Mouse (Mus musculus) G1E (cell line): ENCODE data around the gene Mgat3. TPM values are rescaled to one million over a fixed set of nuclear protein-coding genes. Genes with fewer than 3 reads are reported as not detected.

ENCODE experiments used
- ATAC-seq: 2 replicates; pipeline ENCODE4 v1.8.0; 2016; ENCODE audit warnings: mild to moderate bottlenecking; ENCODE audit not compliant: insufficient number of reproducible peaks, poor library complexity, low FRiP score, severe bottlenecking; ENCODE audit errors: extremely low read depth
- DNase-seq: peaks from one replicate; pipeline ENCODE4 v3.0.0; 2012; ENCODE audit warnings: low spot score
- H3K27me3 ChIP-seq: 2 replicates; pipeline ENCODE4 v1.6.1; 2012; ENCODE audit warnings: mild to moderate bottlenecking, low read length, inconsistent platforms; ENCODE audit not compliant: insufficient read depth
- H3K36me3 ChIP-seq: replicated peaks from 2 replicates; pipeline ENCODE3; 2012; ENCODE audit warnings: mild to moderate bottlenecking, inconsistent platforms
- H3K4me1 ChIP-seq: 2 replicates; pipeline ENCODE4 v1.6.1; 2012; ENCODE audit warnings: low read depth, low read length, inconsistent platforms, mixed read lengths; ENCODE audit not compliant: insufficient read depth
- H3K4me3 ChIP-seq: 2 replicates; pipeline ENCODE4 v1.5.1; 2012; ENCODE audit warnings: low read depth, mild to moderate bottlenecking, inconsistent platforms, low read length, moderate library complexity, mixed read lengths
- H3K9me3 ChIP-seq: replicated peaks from 2 replicates; pipeline ENCODE4 v1.6.1; 2012; ENCODE audit warnings: inconsistent platforms
- CTCF ChIP-seq: IDR thresholded peaks from 2 replicates; pipeline ENCODE4 v1.5.1; 2012; ENCODE audit warnings: low read depth, low read length, inconsistent platforms, mixed read lengths
- GATA1 ChIP-seq: IDR thresholded peaks from 2 replicates; pipeline ENCODE4 v1.6.1; 2012; ENCODE audit warnings: borderline replicate concordance, low read length, inconsistent platforms, mixed read lengths
- GATA2 ChIP-seq: IDR thresholded peaks from 2 replicates; pipeline ENCODE4 v1.6.1; 2012; ENCODE audit warnings: low read depth, low read length, inconsistent platforms, borderline replicate concordance
- POLR2AphosphoS5 ChIP-seq: IDR thresholded peaks from 2 replicates; pipeline ENCODE4 v1.6.1; 2012; ENCODE audit warnings: low read depth, low read length, inconsistent platforms; ENCODE audit not compliant: insufficient replicate concordance
- TAL1 ChIP-seq: conservative IDR thresholded peaks from 2 replicates; pipeline ENCODE4 v1.6.1; 2012; ENCODE audit warnings: low read depth, low read length, inconsistent platforms, mixed read lengths
- polyA plus RNA-seq: library from polyadenylated mRNA; stranded (reverse); fragments of >175 nt; gene quantifications from 2 replicates; pipeline ENCODE4 v1.2.3, GENCODE M21; 2012
- total RNA-seq, 2 experiments: library from RNA; stranded (forward) in 1 of 2; stranded (reverse) in 1 of 2; fragments of 200-1000 nt in 1 of 2; fragments of >200 nt in 1 of 2; fragmentation: Nextera tagmentation in 1 of 2; gene quantifications; 2 replicates each; pipeline ENCODE4 v1.2.3; 2014 to 2017

The Mgat3 gene
- total and polyA plus RNA-seq, 3 experiments, result not detected

DNA sequence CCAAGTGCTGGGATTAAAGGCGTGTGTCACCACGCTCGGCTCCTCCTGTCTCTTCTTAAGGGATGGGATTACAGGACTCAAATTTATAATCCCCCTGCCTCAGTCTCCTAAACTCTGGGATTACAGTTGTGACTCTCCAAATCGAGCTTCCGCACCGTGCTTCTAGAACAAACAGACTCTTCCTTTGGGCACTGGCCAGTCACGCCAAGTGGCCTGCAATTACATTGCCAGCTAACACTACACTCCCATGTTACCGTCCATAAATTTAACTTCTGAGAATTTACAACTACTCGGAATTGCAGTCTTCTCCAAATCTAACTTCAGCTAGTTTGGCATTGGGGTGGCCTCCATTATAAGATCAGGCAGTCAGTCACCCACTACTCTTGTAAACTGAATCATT, 41.1 kb upstream of the Mgat3 start:
- no peak for ATAC-seq
- H3K9me3 ChIP-seq, result no peaks in the 10 kb centered on the region
- H3K27me3 ChIP-seq, result no peaks in the 10 kb centered on the region
- H3K36me3 ChIP-seq, result peaks cover 38% of the 10 kb centered on the region
- no peak for TF ChIP-seq TAL1
- TF ChIP-seq CTCF, result no peak
- no peak for TF ChIP-seq GATA2
- no peak for TF ChIP-seq POLR2AphosphoS5
- no peak for TF ChIP-seq GATA1
- no peak for DNase-seq
- H3K4me1 ChIP-seq, result peaks cover 87% of the 10 kb centered on the region
- peak overlapping the region; percentile 76; the same call in 1 of the 2 replicates for H3K4me3 ChIP-seq

DNA sequence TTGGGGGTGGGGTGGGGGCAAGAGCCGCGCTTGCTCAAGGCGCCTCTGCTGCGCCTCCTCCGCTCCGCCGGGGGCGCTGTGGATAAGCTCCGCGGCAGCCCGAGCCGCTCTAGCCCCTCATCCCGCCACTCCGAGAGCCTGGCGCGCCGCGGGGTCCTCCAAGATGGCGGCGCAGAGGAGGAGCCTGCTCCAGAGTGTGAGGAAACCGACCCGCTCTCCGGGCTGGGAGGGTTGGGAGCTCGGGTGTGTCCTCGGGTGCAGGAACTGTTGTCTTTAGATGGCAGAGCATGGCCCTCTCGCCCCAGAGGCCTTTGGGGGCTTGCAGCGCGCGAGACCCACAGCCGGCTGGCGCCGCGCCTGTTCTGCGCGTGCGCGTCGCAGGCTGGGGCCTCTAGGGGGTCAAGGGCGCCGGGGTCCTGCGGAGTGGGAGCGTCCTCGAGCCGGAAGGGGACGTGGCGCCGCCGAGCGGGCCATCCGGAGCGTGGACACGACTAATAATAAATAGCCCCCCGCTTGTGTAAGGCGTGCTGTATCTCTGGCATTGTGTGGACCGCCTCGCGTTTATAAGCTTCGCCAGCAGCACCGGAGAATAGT, 40.4 kb upstream of the Mgat3 start, which contains the start of gene Tab1:
Tab1 (plus strand) TSS at position 135 of the 594 bp plus-strand sequence.
- Histone ChIP-seq H3K4me1 (peaks cover 88% of the 10 kb centered on the region), H3K9me3 (no peaks in the 10 kb centered on the region), H3K27me3 (no peaks in the 10 kb centered on the region), H3K36me3 (peaks cover 41% of the 10 kb centered on the region), H3K4me3 (peak within 1 kb of the TSS; percentile 76)
- DNase-seq (peak; percentile 68), ATAC-seq (peak; percentile 12; the same call in 1 of the 2 replicates)
- TF ChIP-seq GATA1 (no peak), CTCF (0 out of 2 replicates have a peak, but pooled peaks have one; percentile 24)

DNA sequence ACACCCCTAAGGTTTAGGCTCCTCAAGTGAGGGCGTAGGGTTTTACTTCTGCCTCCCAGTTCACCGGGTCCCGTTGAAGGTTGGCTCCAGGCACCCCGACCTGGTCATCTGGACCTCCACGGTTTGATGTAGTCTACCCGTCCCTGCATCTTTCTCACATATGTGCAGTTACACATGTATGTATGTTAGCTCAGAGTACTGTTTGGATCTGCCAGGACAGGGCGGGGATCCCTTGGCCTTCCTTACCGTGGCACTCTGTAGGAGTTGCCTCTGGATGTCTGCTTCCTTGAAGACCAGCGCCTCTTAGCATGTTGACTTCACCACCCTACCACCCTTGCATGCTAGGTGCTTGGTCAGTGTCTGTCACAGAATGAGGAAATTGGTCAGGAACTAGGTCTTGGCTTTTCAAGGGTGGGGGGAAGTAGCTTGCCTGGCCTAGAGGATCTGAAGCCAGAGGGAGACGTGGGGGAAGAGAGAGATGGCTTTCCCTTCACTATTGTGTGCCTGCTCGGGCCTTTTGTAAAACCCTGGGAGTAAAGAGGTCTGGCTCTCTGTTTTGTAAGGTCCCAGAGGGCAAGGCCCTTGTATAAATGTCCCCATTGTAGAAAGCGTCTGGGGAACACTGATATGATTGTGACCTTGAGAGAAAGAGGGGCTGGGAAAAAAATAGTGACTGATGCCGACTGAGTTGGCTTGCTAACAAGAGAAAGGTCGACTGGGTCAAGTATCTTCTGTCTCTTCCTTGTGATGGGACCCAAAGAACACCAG, 39.7 kb upstream of the Mgat3 start:
- DNase-seq (no peak), ATAC-seq (no peak)
- Histone ChIP-seq H3K27me3 (no peaks in the 10 kb centered on the region), H3K4me1 (peaks cover 88% of the 10 kb centered on the region), H3K36me3 (peaks cover 44% of the 10 kb centered on the region), H3K9me3 (no peaks in the 10 kb centered on the region), H3K4me3 (peak overlapping the region; percentile 76)
- TF ChIP-seq POLR2AphosphoS5, result no peak
- TF ChIP-seq GATA2, result no peak
- no peak for TF ChIP-seq GATA1
- no peak for TF ChIP-seq CTCF
- no peak for TF ChIP-seq TAL1

DNA sequence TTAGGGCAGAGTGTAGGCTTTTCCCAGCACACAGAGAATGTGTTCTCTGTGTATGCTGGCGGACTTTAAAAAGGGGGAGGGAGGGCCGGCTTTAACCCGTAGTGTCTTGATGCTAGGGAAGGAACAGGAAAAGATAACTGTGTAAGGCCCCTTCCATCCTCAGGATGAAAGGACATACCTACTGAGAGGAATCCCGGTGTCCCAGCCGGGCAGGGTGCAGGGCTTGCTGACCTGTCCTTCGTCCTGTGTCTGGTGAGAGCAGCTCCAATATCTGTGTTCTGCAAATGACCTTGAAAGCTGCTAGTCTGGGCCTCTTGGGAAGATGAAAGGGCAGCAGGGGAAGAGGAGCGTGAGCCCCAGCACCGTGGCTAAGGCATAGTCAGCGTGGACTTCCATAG, 39.1 kb upstream of the Mgat3 start:
- H3K36me3 ChIP-seq, result peaks cover 46% of the 10 kb centered on the region
- H3K4me1 ChIP-seq, result peaks cover 88% of the 10 kb centered on the region
- no peaks in the 10 kb centered on the region for H3K27me3 ChIP-seq
- ATAC-seq (no peak), DNase-seq (no peak)
- no peaks in the 10 kb centered on the region for H3K9me3 ChIP-seq
- H3K4me3 ChIP-seq, result peak overlapping the region; percentile 76
- no peak for TF ChIP-seq TAL1
- no peak for TF ChIP-seq CTCF
- no peak for TF ChIP-seq POLR2AphosphoS5
- no peak for TF ChIP-seq GATA1

DNA sequence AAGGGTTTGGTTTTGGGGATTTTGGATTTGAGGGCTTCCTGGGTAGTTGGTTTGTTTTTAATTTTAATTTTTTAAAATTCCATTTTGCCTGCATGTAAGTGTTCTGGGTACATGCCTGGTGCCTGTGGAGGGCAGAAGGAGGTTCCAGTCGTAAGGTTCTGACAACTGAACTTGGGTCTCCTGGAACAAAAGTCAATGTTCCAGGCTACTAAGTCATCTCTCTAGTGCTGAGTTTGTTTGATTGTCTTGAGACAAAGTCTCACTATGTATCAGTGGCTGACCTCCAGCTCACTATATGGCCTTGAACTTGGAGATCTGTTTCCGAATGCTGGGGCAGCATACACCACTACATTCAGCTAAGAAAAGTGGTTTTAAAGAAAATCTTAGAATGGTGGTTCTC, 38.0 kb upstream of the Mgat3 start:
- Histone ChIP-seq H3K4me3 (no peak overlapping the region), H3K27me3 (no peaks in the 10 kb centered on the region), H3K4me1 (peaks cover 83% of the 10 kb centered on the region), H3K36me3 (peaks cover 56% of the 10 kb centered on the region), H3K9me3 (no peaks in the 10 kb centered on the region)
- ATAC-seq (no peak), DNase-seq (no peak)
- TF ChIP-seq GATA2, result no peak
- no peak for TF ChIP-seq CTCF
- TF ChIP-seq POLR2AphosphoS5, result no peak
- TF ChIP-seq TAL1, result no peak
- TF ChIP-seq GATA1, result no peak

DNA sequence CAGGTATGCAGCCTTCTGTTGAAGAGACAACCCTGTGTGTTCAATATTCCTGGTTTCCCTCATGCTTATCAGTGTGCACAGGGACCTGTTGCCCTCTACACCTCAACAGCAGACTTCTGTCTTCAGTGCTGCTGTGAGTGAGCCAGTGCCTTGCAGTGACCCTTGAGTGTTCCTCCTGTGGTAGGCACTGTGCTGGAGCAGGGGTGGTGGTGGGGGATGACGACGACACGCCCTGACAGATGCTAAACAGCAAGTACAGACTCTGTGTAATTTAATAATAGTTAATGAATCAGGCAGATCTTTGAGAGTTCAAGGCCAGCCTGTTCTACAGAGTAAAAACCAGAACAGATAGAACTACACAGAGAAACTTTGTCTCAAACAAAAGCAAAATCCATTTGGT, 36.9 kb upstream of the Mgat3 start:
- H3K4me1 ChIP-seq, result peaks cover 71% of the 10 kb centered on the region
- DNase-seq, result no peak
- H3K36me3 ChIP-seq, result peaks cover 68% of the 10 kb centered on the region
- ATAC-seq, result peak; percentile 19; the same call in 1 of the 2 replicates
- peak overlapping the region; percentile 58; the same call in 1 of the 2 replicates for H3K4me3 ChIP-seq
- H3K27me3 ChIP-seq, result no peaks in the 10 kb centered on the region
- no peaks in the 10 kb centered on the region for H3K9me3 ChIP-seq
- TF ChIP-seq GATA2, result no peak
- no peak for TF ChIP-seq POLR2AphosphoS5
- TF ChIP-seq GATA1, result no peak
- no peak for TF ChIP-seq CTCF
- TF ChIP-seq TAL1, result peak; percentile 31
